8 mouse cellular contexts compared by ENCODE assay signal in genomic region chr11:117116350-117117303, GRCm38 (mm10). TPM values are rescaled to one million over a fixed set of nuclear protein-coding genes. Genes with fewer than 3 reads are reported as not detected.
DNase-seq lines count a peak whose midpoint lies in the region; ATAC-seq lines count a peak whose summit lies in the region.

No protein-coding gene starts in this region.

- H3K4me3 ChIP-seq in erythroblast, embryonic 14.5 days (replicated peaks), result peak overlapping the region; percentile 95
- H3K4me3 ChIP-seq in hindbrain, embryonic 11.5 days (ENCODE audit: low read depth, low read length), result peak overlapping the region; percentile 70

- H3K9me3 ChIP-seq in erythroblast, embryonic 14.5 days (ENCODE audit: control insufficient read depth, low read length), result peaks cover 4% of the 10 kb centered on the region
- H3K9me3 ChIP-seq in hindbrain, embryonic 11.5 days (ENCODE audit: control insufficient read depth, low read length), result no peaks in the 10 kb centered on the region

- H3K9ac ChIP-seq in hindbrain, embryonic 11.5 days (ENCODE audit: low read depth, low read length), result no peak overlapping the region; the same call in 1 of the 2 replicates

- no peak for ATAC-seq in erythroblast, adult 5-6 weeks (replicated peaks; ENCODE audit: low FRiP score, poor library complexity, severe bottlenecking)
- ATAC-seq in hindbrain, embryonic 11.5 days (ENCODE audit: low FRiP score), result no peak

- DNase-seq in MN1 (ENCODE audit: low spot score), result peak; percentile 42
- no peak for DNase-seq in hindbrain, embryonic 11.5 days (ENCODE audit: low spot score)
- peak; percentile 77 for DNase-seq in lung, postnatal 25 days (ENCODE audit: low spot score)
- no peak for DNase-seq in yolk sac, embryonic 10.5 days (ENCODE audit: low spot score)
- no peak for DNase-seq in layer of hippocampus, postnatal 25 days (ENCODE audit: extremely low spot score in 1 of 2, low spot score in 1 of 2)
- DNase-seq in embryo, embryonic 11 days, result no peak

- peaks cover 56% of the 10 kb centered on the region for H3K36me3 ChIP-seq in erythroblast, embryonic 14.5 days (ENCODE audit: control insufficient read depth)
- H3K36me3 ChIP-seq in hindbrain, embryonic 11.5 days (ENCODE audit: control insufficient read depth, insufficient read depth, low read length), result no peaks in the 10 kb centered on the region

- WGBS in hindbrain, embryonic 11.5 days, result 55% methylated on average over 18 of the region's 18 CpGs

- peaks cover 82% of the 10 kb centered on the region for H3K4me1 ChIP-seq in erythroblast, embryonic 14.5 days (ENCODE audit: control insufficient read depth)
- H3K4me1 ChIP-seq in hindbrain, embryonic 11.5 days (replicated peaks; ENCODE audit: control insufficient read depth, insufficient read depth, low read length), result peaks cover 15% of the 10 kb centered on the region

- H3K27me3 ChIP-seq in erythroblast, embryonic 14.5 days (ENCODE audit: control insufficient read depth), result no peaks in the 10 kb centered on the region
- H3K27me3 ChIP-seq in hindbrain, embryonic 11.5 days (ENCODE audit: control insufficient read depth, insufficient read depth, low read length), result no peaks in the 10 kb centered on the region

- H3K27ac ChIP-seq in hindbrain, embryonic 11.5 days (ENCODE audit: low read depth, low read length), result 0 out of 2 replicates have a peak overlapping the region, but pooled peaks have one; percentile 33

- H3K4me2 ChIP-seq in hindbrain, embryonic 11.5 days (replicated peaks; ENCODE audit: low read depth, low read length), result peak overlapping the region; percentile 62

RNA-seq across cellular contexts. Expression of gene Sec14l1, which starts 1.7 kb away (rescaled TPM):
- polyA plus RNA-seq in erythroblast, embryonic 14.5 days (2012), result 9.0 and 11.2 TPM in 2 replicates
- total RNA-seq in erythroblast, adult 5-6 weeks (2015; ENCODE audit: low replicate concordance), result 15.7 and 16.9 TPM in 2 replicates
- total RNA-seq in erythroblast, adult 5-6 weeks (2017; ENCODE audit: low replicate concordance), result 27.2 and 32.7 TPM in 2 replicates
- 36.7 and 36.9 TPM in 2 replicates for polyA plus RNA-seq in hindbrain, embryonic 11.5 days (2014; fragmentation: Nextera tagmentation; extraction: Ambion mirVana)
- total RNA-seq in layer of hippocampus, postnatal 25 days (2021), result 100 to 1,000 TPM; 216 to 234 TPM

Comparison
In these comparisons a context has a peak if more than half of its experiments do, and no peak if none do; other contexts are left out.
1. DNase-seq: peak in MN1 (single experiment) and lung, postnatal 25 days (single experiment); none in hindbrain, embryonic 11.5 days (single experiment), yolk sac, embryonic 10.5 days (single experiment), layer of hippocampus, postnatal 25 days (0 of 2) and embryo, embryonic 11 days (single experiment).
2. RNA of gene Sec14l1, which starts 1.7 kb away (total RNA-seq): 216 to 234 TPM in layer of hippocampus, postnatal 25 days; 15.7 to 32.7 TPM in erythroblast, adult 5-6 weeks; every median in the first group is over 4 times any median in the second.